Mouse (Mus musculus) forebrain, embryonic 12.5 days (tissue): ENCODE measurements around the gene Polh. TPM values are rescaled to one million over a fixed set of nuclear protein-coding genes. Genes with fewer than 3 reads are reported as not detected.

Source experiments
- ATAC-seq: fragments of 200-750 bp; cut with Nextera tagmentation; 2 replicates; pipeline ENCODE4 v1.8.0; 2017; ENCODE audit warnings: moderate TSS enrichment; ENCODE audit not compliant: low FRiP score
- H3K27ac ChIP-seq: fragments of 300-500 bp; sonication (generic); 2 replicates; pipeline ENCODE4 v1.5.1; 2016; ENCODE audit warnings: mild to moderate bottlenecking
- H3K27me3 ChIP-seq: fragments of 300-500 bp; sonication (generic); 2 replicates; pipeline ENCODE4 v1.6.1; 2016; ENCODE audit warnings: mild to moderate bottlenecking
- H3K36me3 ChIP-seq: fragments of 300-500 bp; sonication (generic); replicated peaks from 2 replicates; pipeline ENCODE4 v1.6.1; 2016; ENCODE audit warnings: mild to moderate bottlenecking
- H3K4me1 ChIP-seq: fragments of 300-500 bp; sonication (generic); 2 replicates; pipeline ENCODE4 v1.6.1; 2016
- H3K4me2 ChIP-seq: fragments of 300-500 bp; sonication (generic); 2 replicates; pipeline ENCODE4 v1.6.1; 2016; ENCODE audit warnings: mild to moderate bottlenecking, moderate library complexity
- H3K4me3 ChIP-seq: fragments of 300-500 bp; sonication (generic); replicated peaks from 2 replicates; pipeline ENCODE4 v1.5.1; 2016; ENCODE audit warnings: mild to moderate bottlenecking
- H3K9ac ChIP-seq: fragments of 300-500 bp; sonication (generic); 2 replicates; pipeline ENCODE4 v1.6.1; 2016; ENCODE audit warnings: mild to moderate bottlenecking
- H3K9me3 ChIP-seq: fragments of 300-500 bp; sonication (generic); 2 replicates; pipeline ENCODE4 v1.6.1; 2016
- WGBS: fragments of 180-500 bp; shearing (Covaris S2); methylation state at CpG from one replicate; pipeline ENCODE4 v1.1.7; 2016; 5-methylcytosine and 5-hydroxymethylcytosine counted together
- polyA plus RNA-seq: library from polyadenylated mRNA; unstranded; fragments of >200 nt; fragmentation: Nextera tagmentation; extraction: Ambion mirVana; gene quantifications from 2 replicates; pipeline ENCODE4 v1.2.1, GENCODE M21; 2016

Polh gene
- polyA plus RNA-seq: 11.2 and 12.3 TPM in 2 replicates

DNA sequence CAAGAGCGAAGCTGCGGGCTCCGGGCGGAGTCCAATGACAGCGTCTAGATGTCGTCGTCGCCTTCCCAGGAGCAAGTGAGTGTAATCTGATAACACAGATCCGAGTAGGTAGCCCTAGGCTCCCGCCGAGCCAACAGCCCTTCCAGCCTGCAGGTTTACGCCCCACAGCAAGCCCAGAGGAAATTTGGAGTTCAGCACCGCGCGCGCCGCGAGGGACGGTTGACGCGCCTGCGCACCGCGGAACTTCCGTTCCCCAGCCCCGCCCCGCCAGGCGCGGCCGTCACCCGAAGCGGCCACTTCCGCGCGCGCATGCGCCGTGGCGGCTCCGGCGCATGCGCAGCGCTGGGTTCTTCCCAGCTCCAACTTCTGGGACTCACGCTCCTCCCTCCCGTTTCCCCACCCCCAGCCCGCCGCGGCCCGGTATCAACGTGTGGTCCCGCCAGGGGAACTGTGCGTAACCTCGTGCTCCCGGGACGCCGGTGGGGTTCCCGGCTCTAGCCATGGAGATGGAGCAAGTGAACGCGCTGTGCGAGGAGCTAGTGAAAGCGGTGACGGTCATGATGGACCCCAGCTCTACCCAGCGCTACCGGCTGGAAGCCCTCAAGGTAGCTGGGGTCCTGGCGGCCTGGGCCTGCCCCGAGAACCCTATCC, at the start of gene Polh, which contains the start of gene Xpo5:
Gene Polh, minus strand, starts transcription at position 225 of the 651 bp plus-strand sequence.
Gene Xpo5, plus strand, starts transcription at position 362 of the 651 bp plus-strand sequence.
- Histone ChIP-seq H3K4me1 (peaks cover 35% of the 10 kb centered on the region), H3K9ac (peak within 1 kb of the TSS; percentile 86), H3K4me3 (peak within 1 kb of the TSS; percentile 94), H3K9me3 (no peaks in the 10 kb centered on the region), H3K27ac (peak within 1 kb of the TSS; percentile 88), H3K27me3 (no peaks in the 10 kb centered on the region), H3K36me3 (peaks cover 48% of the 10 kb centered on the region), H3K4me2 (peak within 1 kb of the TSS; percentile 89)
- ATAC-seq: peak; percentile 96
- under 1% methylated on average over 66 of the region's 66 CpGs for WGBS

DNA sequence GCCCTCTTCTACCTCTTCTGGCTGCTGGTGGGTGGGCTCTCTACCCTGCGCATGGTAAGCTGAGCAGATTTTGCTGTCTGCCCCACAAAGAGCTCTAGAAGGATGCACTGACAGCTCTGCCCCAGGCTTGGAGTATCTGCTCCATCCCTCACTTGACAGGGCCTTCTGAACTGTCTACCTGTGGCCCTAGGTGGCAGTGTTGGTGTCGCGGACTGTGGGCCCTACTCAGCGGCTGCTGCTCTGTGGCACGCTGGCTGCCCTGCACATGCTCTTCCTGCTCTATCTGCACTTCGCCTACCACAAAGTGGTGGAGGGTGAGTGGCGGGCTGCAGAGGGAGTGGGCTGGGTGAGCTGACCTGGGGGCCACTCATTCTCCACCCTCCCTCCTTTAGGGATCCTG, 48.7 kb upstream of the Polh start:
- peaks cover 33% of the 10 kb centered on the region for H3K36me3 ChIP-seq
- ATAC-seq: no peak
- no peak overlapping the region for H3K4me2 ChIP-seq
- whole genome bisulfite sequencing: 79% methylated on average over 7 of the region's 7 CpGs
- no peak overlapping the region for H3K4me3 ChIP-seq
- peaks cover 22% of the 10 kb centered on the region for H3K27me3 ChIP-seq
- peaks cover 39% of the 10 kb centered on the region for H3K4me1 ChIP-seq
- H3K9ac ChIP-seq: no peak overlapping the region
- no peak overlapping the region for H3K27ac ChIP-seq
- no peaks in the 10 kb centered on the region for H3K9me3 ChIP-seq

DNA sequence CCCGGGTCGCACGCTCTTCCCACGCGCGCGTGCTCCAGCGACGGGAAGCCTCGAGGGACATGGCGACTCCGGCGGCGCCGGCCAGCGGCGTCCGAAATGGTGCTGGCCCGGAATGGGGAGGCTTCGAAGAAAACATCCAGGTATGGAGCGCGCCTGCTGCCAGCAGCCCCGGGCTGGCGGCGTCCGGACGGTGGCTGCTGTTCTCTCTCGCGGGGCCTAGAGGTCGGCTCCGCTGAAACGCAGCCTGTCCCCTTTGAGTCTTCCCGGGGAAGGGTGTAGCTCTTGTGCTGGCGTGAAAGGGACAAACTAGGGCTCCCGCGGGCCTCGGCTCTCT, 45.7 kb upstream of the Polh start:
- no peak; the same call in 1 of the 2 replicates for ATAC-seq
- Histone ChIP-seq H3K27me3 (no peaks in the 10 kb centered on the region), H3K9ac (peak overlapping the region; percentile 94), H3K36me3 (peaks cover 63% of the 10 kb centered on the region), H3K4me3 (peak overlapping the region; percentile 92), H3K9me3 (no peaks in the 10 kb centered on the region), H3K27ac (peak overlapping the region; percentile 84), H3K4me1 (peaks cover 24% of the 10 kb centered on the region), H3K4me2 (peak overlapping the region; percentile 76)
- WGBS: under 1% methylated on average over 37 of the region's 37 CpGs

GRCm38 (mm10) chr17:46247512-46248188, 45.2 kb upstream of the Polh start, which contains the start of the genes Polr1c and Yipf3:
Gene Polr1c, minus strand, starts transcription at chr17:46248054.
Gene Yipf3, plus strand, starts transcription at chr17:46248080.
- Histone ChIP-seq H3K9me3 (no peaks in the 10 kb centered on the region), H3K27me3 (no peaks in the 10 kb centered on the region), H3K9ac (peak within 1 kb of the TSS; percentile 94), H3K4me3 (peak within 1 kb of the TSS; percentile 92), H3K4me2 (peak within 1 kb of the TSS; percentile 76), H3K36me3 (peaks cover 68% of the 10 kb centered on the region), H3K4me1 (peaks cover 23% of the 10 kb centered on the region), H3K27ac (peak within 1 kb of the TSS; percentile 84)
- WGBS: under 1% methylated on average over 53 of the region's 53 CpGs
- peak; percentile 94 for ATAC-seq

DNA sequence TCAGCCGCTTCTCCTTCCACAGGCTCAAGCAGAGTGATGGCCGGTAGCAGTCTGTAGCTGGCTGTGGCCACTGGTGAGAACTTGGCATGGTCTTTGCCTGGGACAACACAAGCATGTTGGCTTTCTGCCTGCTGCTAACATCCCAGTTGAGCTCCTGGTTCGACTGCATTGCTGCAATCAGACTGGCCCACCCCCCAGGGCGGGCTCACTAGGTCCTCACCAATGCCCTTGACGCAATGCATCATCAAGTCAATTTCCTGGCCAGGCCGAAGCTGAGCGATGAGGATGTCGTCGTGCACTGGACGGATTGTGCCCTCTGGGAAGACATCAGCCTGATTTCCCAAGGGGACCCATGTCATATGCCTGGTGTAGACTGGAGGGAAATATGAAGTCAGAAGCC, 42.1 kb upstream of the Polh start:
- 84% methylated on average over 10 of the region's 10 CpGs for WGBS
- no peaks in the 10 kb centered on the region for H3K9me3 ChIP-seq
- H3K36me3 ChIP-seq: peaks cover 72% of the 10 kb centered on the region
- no peaks in the 10 kb centered on the region for H3K27me3 ChIP-seq
- no peak for ATAC-seq
- H3K27ac ChIP-seq: no peak overlapping the region
- H3K4me2 ChIP-seq: no peak overlapping the region
- H3K4me3 ChIP-seq: no peak overlapping the region
- H3K4me1 ChIP-seq: peaks cover 23% of the 10 kb centered on the region
- no peak overlapping the region for H3K9ac ChIP-seq

GRCm38 (mm10) chr17:46243624-46244023, 41.2 kb upstream of the Polh start:
- Histone ChIP-seq H3K27me3 (no peaks in the 10 kb centered on the region), H3K4me2 (no peak overlapping the region), H3K9me3 (no peaks in the 10 kb centered on the region), H3K36me3 (peaks cover 76% of the 10 kb centered on the region), H3K9ac (no peak overlapping the region), H3K4me3 (no peak overlapping the region), H3K27ac (no peak overlapping the region), H3K4me1 (peaks cover 14% of the 10 kb centered on the region)
- no peak for ATAC-seq
- 67% methylated on average over 2 of the region's 2 CpGs for WGBS

- H3K9ac ChIP-seq: no peak overlapping the region
- peaks cover 11% of the 10 kb centered on the region for H3K4me1 ChIP-seq
- no peaks in the 10 kb centered on the region for H3K9me3 ChIP-seq
- H3K27ac ChIP-seq: no peak overlapping the region
- no peak overlapping the region for H3K4me3 ChIP-seq
- no peak overlapping the region for H3K4me2 ChIP-seq
- 87% methylated on average over 4 of the region's 4 CpGs for WGBS
- H3K27me3 ChIP-seq: no peaks in the 10 kb centered on the region
- peaks cover 83% of the 10 kb centered on the region for H3K36me3 ChIP-seq
- ATAC-seq: no peak
These were observed 40.5 kb upstream of the Polh start for GRCm38 (mm10) chr17:46242993-46243392.

DNA sequence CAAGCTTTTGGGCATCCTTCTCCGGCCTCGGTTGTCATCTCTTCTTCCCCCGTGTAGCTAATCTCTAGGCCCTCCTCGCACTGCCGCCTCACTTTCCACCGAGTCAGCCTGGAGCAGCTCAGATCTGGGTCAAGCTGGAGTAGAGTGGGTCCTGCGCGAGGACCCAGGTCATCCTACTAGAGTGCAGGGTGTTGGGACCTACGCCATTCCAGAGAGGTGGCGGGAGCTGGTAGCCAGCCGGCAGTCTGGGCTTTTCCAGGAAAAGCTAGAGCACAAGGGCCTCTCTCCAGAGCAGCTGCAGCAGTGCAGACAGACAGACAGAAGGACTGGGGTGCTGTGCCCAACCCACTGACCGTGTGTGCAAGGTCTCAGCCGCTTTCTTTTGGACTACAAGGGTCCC, 39.8 kb upstream of the Polh start:
- H3K36me3 ChIP-seq: peaks cover 88% of the 10 kb centered on the region
- H3K27me3 ChIP-seq: no peaks in the 10 kb centered on the region
- 88% methylated on average over 13 of the region's 13 CpGs for WGBS
- H3K4me3 ChIP-seq: no peak overlapping the region
- H3K27ac ChIP-seq: no peak overlapping the region
- H3K4me2 ChIP-seq: no peak overlapping the region
- H3K9ac ChIP-seq: no peak overlapping the region
- ATAC-seq: no peak
- no peaks in the 10 kb centered on the region for H3K9me3 ChIP-seq
- H3K4me1 ChIP-seq: peaks cover 11% of the 10 kb centered on the region

GRCm38 (mm10) chr17:46241471-46241870, 39.0 kb upstream of the Polh start:
- WGBS: 85% methylated on average over 11 of the region's 11 CpGs
- Histone ChIP-seq H3K36me3 (peaks cover 96% of the 10 kb centered on the region), H3K9me3 (no peaks in the 10 kb centered on the region)

DNA sequence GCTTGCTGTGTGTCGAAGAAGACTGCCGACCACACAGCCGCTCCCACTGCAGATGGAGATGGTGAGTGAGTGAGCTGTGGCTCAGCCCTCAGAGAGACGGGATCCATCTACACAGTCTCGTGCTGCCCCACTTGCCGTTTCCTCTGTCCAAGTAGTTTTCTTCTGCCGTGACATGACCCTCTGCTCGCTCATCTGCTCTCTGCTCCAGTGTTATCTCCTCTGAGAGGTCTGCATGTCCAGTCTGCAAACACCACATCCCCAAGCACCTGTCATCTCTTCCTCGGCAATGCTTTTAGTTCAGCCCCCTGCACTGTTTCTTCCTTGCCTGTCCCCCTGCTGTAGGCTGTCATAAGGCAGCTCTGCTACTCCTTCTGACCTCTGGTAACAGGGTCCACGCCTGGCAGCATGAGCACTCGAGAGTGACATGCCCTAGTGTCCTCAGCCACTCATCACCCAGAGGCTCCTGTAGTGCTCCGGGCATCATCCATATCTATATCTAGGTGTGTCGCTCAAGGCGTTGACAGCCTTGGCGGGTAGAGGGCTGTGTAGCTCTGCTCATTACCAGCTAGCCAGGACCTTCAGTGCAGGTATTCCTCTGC, 37.2 kb upstream of the Polh start:
- Histone ChIP-seq H3K27me3 (no peaks in the 10 kb centered on the region), H3K9me3 (no peaks in the 10 kb centered on the region), H3K36me3 (peaks cover 93% of the 10 kb centered on the region), H3K4me1 (no peaks in the 10 kb centered on the region), H3K9ac (no peak overlapping the region), H3K27ac (no peak overlapping the region), H3K4me2 (no peak overlapping the region), H3K4me3 (no peak overlapping the region)
- ATAC-seq: no peak
- 92% methylated on average over 15 of the region's 15 CpGs for WGBS

More at GRCm38 (mm10) chr17:46241471-46241870, 39.0 kb upstream of the Polh start:
- no peak overlapping the region for H3K4me3 ChIP-seq
- no peak for ATAC-seq
- H3K4me2 ChIP-seq: no peak overlapping the region
- no peak overlapping the region for H3K9ac ChIP-seq
- peaks cover 4% of the 10 kb centered on the region; the same call in 1 of the 2 replicates for H3K4me1 ChIP-seq
- H3K27ac ChIP-seq: no peak overlapping the region
- H3K27me3 ChIP-seq: no peaks in the 10 kb centered on the region

GRCm38 (mm10) chr17:46237480-46237879, 35.0 kb upstream of the Polh start:
- WGBS: 90% methylated on average over 5 of the region's 5 CpGs
- H3K9me3 ChIP-seq: no peaks in the 10 kb centered on the region

DNA sequence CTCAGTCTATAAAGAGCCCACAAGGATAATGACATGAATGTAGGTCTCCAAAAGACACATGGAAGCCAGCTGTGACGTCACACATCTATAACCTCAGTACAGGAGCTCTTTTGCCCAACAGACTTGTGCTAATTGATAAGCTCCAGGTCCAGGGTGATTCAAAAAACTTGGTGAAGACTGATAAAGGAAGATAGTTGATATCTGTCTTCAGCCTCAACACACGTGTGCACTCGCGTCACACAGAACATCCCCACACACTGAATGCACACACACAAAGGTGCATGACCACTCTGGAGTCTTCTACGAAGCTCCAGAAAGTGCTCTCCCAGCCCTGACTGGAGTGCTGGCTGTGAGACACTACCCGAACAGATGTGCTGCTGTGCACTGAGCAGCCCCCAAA, 34.6 kb upstream of the Polh start:
- Histone ChIP-seq H3K27me3 (no peaks in the 10 kb centered on the region), H3K9me3 (no peaks in the 10 kb centered on the region), H3K4me1 (no peaks in the 10 kb centered on the region), H3K36me3 (peaks cover 91% of the 10 kb centered on the region), H3K27ac (no peak overlapping the region), H3K4me3 (no peak overlapping the region), H3K9ac (no peak overlapping the region), H3K4me2 (no peak overlapping the region)
- WGBS: 93% methylated on average over 6 of the region's 6 CpGs
- ATAC-seq: no peak

More at GRCm38 (mm10) chr17:46237480-46237879, 35.0 kb upstream of the Polh start:
- Histone ChIP-seq H3K36me3 (peaks cover 91% of the 10 kb centered on the region), H3K4me3 (no peak overlapping the region), H3K27me3 (no peaks in the 10 kb centered on the region), H3K4me2 (no peak overlapping the region), H3K27ac (no peak overlapping the region), H3K4me1 (no peaks in the 10 kb centered on the region), H3K9ac (no peak overlapping the region)
- no peak for ATAC-seq
